Mouse (Mus musculus) liver, adult 2 months (tissue): Measurements from ENCODE around the gene Gm42421. TPM values are rescaled to one million over a fixed set of nuclear protein-coding genes. Genes with fewer than 3 reads are reported as not detected.

ENCODE experiments used
- DNase-seq: peaks from one replicate; pipeline ENCODE4 v3.0.0-alpha.2; 2011; ENCODE audit warnings: low read depth, low spot score; ENCODE audit errors: extremely low read depth
- H3K27ac ChIP-seq: fragments of 200-500 bp; replicated peaks from 2 replicates; pipeline ENCODE4 v1.5.1; 2012; ENCODE audit warnings: low read depth, mild to moderate bottlenecking, control low read depth, inconsistent platforms, low read length; ENCODE audit not compliant: insufficient read depth
- H3K27me3 ChIP-seq: fragments of 200-500 bp; 2 replicates; pipeline ENCODE4 v1.6.1; 2012; ENCODE audit warnings: mild to moderate bottlenecking, moderate library complexity, low read length, inconsistent platforms; ENCODE audit not compliant: control insufficient read depth, insufficient read depth
- H3K36me3 ChIP-seq: fragments of 200-500 bp; 2 replicates; pipeline ENCODE4 v1.6.1; 2012; ENCODE audit warnings: low read length, inconsistent platforms; ENCODE audit not compliant: control insufficient read depth, insufficient read depth
- H3K4me1 ChIP-seq: fragments of 200-500 bp; 2 replicates; pipeline ENCODE4 v1.6.1; 2011; ENCODE audit warnings: low read length; ENCODE audit not compliant: control insufficient read depth, insufficient read depth
- H3K4me3 ChIP-seq: fragments of 200-500 bp; 2 replicates; pipeline ENCODE4 v1.5.1; 2011; ENCODE audit warnings: low read depth, mild to moderate bottlenecking, control low read depth, low read length, moderate library complexity; ENCODE audit not compliant: insufficient read depth
- H3K79me2 ChIP-seq: fragments of 200-500 bp; 2 replicates; pipeline ENCODE4 v1.6.1; 2012; ENCODE audit warnings: inconsistent platforms, mild to moderate bottlenecking, low read length, moderate library complexity; ENCODE audit not compliant: control insufficient read depth, insufficient read depth
- H3K9ac ChIP-seq: fragments of 200-500 bp; 2 replicates; pipeline ENCODE4 v1.6.1; 2012; ENCODE audit warnings: low read depth, mild to moderate bottlenecking, control low read depth, inconsistent platforms, low read length
- CTCF ChIP-seq: fragments of 200-500 bp; IDR thresholded peaks from 2 replicates; pipeline ENCODE4 v1.5.1; 2011; ENCODE audit warnings: low read depth, low read length, control low read depth
- POLR2A ChIP-seq: fragments of 200-500 bp; IDR thresholded peaks from 2 replicates; pipeline ENCODE4 v1.6.1; 2011; ENCODE audit warnings: low read length, control low read depth; ENCODE audit not compliant: insufficient read depth; ENCODE audit errors: extremely low read depth
- WGBS: fragments of 180-500 bp; shearing (Covaris S2); methylation state at CpG from one replicate; pipeline ENCODE4 v1.1.7; 2018; 5-methylcytosine and 5-hydroxymethylcytosine counted together
- polyA plus RNA-seq: library from polyadenylated mRNA; depleted of rRNA; stranded (reverse); fragments of >200 nt; gene quantifications from 2 replicates; pipeline ENCODE4 v1.2.3, GENCODE M21; 2012
- total RNA-seq: library from RNA; depleted of rRNA; stranded (reverse); fragments of >200 nt; gene quantifications from 2 replicates; pipeline ENCODE4 v1.2.3, GENCODE M21; 2014

The Gm42421 gene
- total and polyA plus RNA-seq, 2 experiments: not detected

DNA sequence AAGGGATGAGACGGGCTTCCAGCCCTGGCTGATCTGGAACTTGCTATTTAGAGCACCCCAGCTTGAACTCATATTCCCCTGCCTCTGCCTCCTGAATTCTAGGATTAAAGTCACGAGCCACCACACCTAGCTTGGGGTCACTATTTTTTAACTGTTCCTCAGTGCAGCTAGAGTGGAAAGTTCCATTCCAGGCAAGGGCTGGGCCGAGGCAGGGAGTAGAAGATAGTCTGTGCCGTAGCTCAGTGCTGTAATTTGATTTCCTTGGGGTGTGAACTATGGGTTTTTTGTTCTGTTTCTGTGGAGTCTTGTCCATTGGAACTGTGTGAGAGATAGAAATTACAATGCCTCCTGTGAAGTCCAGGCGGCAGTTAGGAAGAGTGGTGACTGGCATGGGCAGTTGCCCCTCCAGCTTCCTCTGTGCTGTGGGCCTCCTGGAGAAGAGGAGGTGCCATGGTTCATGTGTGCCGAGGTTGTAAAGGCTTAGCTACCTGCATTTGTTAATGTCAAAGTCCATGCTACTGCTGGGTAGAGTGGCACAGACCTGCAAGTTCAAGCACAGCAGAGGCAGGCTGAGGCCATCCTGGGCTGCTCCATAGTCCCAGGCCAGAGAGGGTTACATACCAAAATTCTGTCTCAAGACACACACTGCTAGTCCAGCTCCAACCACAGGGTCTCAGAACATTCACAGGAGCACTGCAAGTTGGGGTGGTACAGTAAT lies 4.0 kb downstream of the Gm42421 start:
- Histone ChIP-seq H3K27me3 (no peaks in the 10 kb centered on the region), H3K79me2 (no peaks in the 10 kb centered on the region), H3K4me1 (no peaks in the 10 kb centered on the region), H3K36me3 (peaks cover 11% of the 10 kb centered on the region; the same call in 1 of the 2 replicates), H3K9ac (no peak overlapping the region), H3K4me3 (no peak overlapping the region), H3K27ac (no peak overlapping the region)
- TF ChIP-seq CTCF (no peak), POLR2A (no peak)
- DNase-seq: no peak
- 89% methylated on average over 6 of the region's 6 CpGs for WGBS

DNA sequence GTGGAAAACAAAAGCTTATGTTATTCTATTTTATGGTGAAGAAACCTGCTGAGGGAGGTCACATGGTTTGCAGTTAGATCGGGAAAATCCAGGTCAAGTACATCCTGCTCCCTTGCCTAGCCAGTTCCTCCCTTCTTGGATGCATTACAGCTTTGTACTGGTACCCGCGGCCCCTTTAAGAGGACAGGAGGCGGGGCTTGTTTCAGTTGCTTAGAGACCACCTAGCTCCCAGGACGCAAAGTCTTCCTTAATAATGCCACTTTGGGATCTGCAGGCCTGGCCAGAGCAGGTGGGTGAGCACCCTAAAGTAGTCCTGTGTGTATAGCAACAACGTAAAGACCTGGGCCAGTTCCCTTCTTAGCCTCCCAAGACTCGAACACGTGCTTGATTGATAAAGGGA lies 4.9 kb downstream of the Gm42421 start, which contains the start of gene Rsph10b:
TSS of gene Rsph10b (plus strand) at position 205 of the 400 bp plus-strand sequence.
- H3K27me3 ChIP-seq: no peaks in the 10 kb centered on the region
- peaks cover 11% of the 10 kb centered on the region; the same call in 1 of the 2 replicates for H3K36me3 ChIP-seq
- no peaks in the 10 kb centered on the region for H3K79me2 ChIP-seq
- TF ChIP-seq POLR2A (no peak), CTCF (no peak)
- H3K9ac ChIP-seq: no peak within 1 kb of the TSS
- no peaks in the 10 kb centered on the region for H3K4me1 ChIP-seq
- no peak within 1 kb of the TSS for H3K27ac ChIP-seq
- 39% methylated on average over 8 of the region's 8 CpGs for WGBS
- DNase-seq: no peak
- no peak within 1 kb of the TSS for H3K4me3 ChIP-seq

DNA sequence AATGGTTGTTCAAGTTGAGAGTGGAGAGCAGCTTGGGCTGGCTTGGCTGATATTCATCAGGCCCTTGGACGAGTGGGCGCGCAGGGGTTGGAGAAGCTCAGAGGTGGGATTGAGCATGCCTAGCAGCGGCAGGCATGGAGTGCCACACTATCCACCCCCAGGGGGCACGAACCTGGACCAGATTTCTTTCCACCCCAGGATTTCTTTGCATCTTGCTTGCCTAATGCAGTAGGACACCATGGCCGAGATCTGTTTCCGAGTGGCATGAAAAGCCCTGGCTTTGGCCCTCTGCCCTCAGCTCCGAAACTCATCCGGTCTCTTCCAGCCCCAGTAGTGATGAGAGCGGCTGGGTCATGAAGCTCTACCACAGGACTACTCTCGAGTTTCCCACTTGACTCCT lies 5.4 kb downstream of the Gm42421 start:
- 91% methylated on average over 11 of the region's 11 CpGs for WGBS
- H3K4me1 ChIP-seq: no peaks in the 10 kb centered on the region
- no peak overlapping the region for H3K9ac ChIP-seq
- peaks cover 9% of the 10 kb centered on the region; the same call in 1 of the 2 replicates for H3K36me3 ChIP-seq
- DNase-seq: no peak
- no peak overlapping the region for H3K4me3 ChIP-seq
- H3K79me2 ChIP-seq: no peaks in the 10 kb centered on the region
- H3K27me3 ChIP-seq: no peaks in the 10 kb centered on the region
- TF ChIP-seq CTCF (no peak), POLR2A (no peak)
- no peak overlapping the region for H3K27ac ChIP-seq

DNA sequence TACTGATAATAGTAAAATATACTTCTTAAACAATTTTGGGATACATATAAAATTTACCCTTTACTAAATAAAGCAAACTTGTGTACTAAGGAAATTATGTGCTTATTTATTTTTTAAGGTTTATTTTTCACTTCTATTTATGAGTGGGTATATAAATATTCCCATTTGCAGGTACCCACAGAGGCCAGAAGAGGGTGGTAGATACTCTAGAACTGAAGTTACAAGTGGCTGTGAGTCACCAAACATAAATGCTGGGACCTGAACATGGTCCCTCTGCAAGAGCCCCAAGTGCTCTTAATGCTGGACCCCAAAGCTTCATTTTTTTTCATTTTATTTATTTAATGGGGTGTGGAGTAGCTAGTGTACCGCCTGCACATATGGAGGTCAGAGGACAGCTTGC lies 5.9 kb downstream of the Gm42421 start:
- Histone ChIP-seq H3K79me2 (no peaks in the 10 kb centered on the region), H3K27me3 (no peaks in the 10 kb centered on the region), H3K27ac (no peak overlapping the region), H3K4me1 (no peaks in the 10 kb centered on the region), H3K36me3 (peaks cover 8% of the 10 kb centered on the region; the same call in 1 of the 2 replicates), H3K9ac (no peak overlapping the region), H3K4me3 (no peak overlapping the region)
- DNase-seq: no peak
- TF ChIP-seq POLR2A: no peak
- TF ChIP-seq CTCF: no peak
- WGBS: 97% methylated on average over 1 of the region's 1 CpGs

DNA sequence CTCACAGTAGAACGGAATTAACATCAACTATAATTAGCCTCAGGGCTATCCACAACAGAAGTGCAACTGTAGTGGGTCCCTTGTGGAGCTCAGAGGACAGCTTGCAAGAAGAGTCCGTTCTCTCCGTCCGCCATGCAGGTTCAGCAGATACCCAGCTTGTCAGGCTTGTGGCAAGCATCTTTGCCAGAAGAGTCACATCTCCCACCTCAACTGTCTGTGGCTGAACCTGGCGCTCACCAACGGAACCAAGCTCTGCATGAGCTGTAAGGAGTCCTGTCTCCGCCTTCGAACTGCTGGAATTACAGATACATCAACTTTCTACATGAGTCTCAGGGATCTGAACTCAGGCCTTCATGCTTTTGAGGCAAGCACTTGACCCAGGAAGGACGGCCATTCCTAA lies 8.2 kb downstream of the Gm42421 start:
- DNase-seq: no peak

DNA sequence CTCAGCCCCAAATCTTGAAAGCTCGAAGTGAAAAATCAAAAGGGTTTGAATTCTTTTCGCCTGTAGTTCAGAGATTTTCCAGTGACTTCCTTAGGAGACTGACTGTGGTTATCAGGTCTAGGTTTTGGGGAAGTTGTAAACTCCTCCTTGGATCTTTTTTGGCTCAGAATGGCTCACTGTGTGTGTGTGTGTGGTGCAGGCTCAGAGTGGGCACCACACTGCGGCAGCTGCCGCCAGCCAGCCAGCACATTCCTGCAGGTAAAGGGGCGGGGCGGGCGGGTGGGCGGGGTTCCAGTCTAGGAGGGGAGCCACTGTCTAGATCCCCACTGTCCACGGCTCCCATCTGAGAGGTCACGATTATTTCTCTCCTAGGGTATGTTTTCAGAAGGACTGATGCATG lies 13.6 kb downstream of the Gm42421 start:
- no peak for DNase-seq
- WGBS: 25% methylated on average over 10 of the region's 10 CpGs

More for the DNA sequence above, 8.2 kb downstream of the Gm42421 start:
- TF ChIP-seq POLR2A (no peak), CTCF (no peak)
- Histone ChIP-seq H3K9ac (no peak overlapping the region), H3K27ac (no peak overlapping the region), H3K36me3 (no peaks in the 10 kb centered on the region; the same call in 1 of the 2 replicates), H3K79me2 (no peaks in the 10 kb centered on the region), H3K4me3 (no peak overlapping the region), H3K4me1 (no peaks in the 10 kb centered on the region), H3K27me3 (no peaks in the 10 kb centered on the region)
- WGBS: 87% methylated on average over 9 of the region's 9 CpGs

More for the DNA sequence above, 13.6 kb downstream of the Gm42421 start:
- TF ChIP-seq POLR2A (no peak), CTCF (no peak)
- Histone ChIP-seq H3K79me2 (no peaks in the 10 kb centered on the region), H3K9ac (no peak overlapping the region), H3K27ac (no peak overlapping the region), H3K4me1 (no peaks in the 10 kb centered on the region), H3K36me3 (no peaks in the 10 kb centered on the region), H3K27me3 (no peaks in the 10 kb centered on the region), H3K4me3 (no peak overlapping the region)
